Mouse (Mus musculus): ENCODE results near the gene Rfx4. TPM values are rescaled to one million over a fixed set of nuclear protein-coding genes. Genes with fewer than 3 reads are reported as not detected.
A peak's percentile ranks its signal among the peaks of the same experiment; 100 is the strongest.

Gene Rfx4
- polyA plus RNA-seq, 1 experiment from 2014 or later = not detected

GRCm38 (mm10) chr10:84774573-84774972, 18.7 kb downstream of the Rfx4 start:
- no peak for TF ChIP-seq CTCF (IDR thresholded peaks at IDR 0.05; ENCODE audit: low read depth)
- TF ChIP-seq EP300 (optimal IDR thresholded peaks at IDR 0.05) = no peak
- Histone ChIP-seq H3K36me3 (ENCODE audit: control insufficient read depth, insufficient read depth, low read length) (no peaks in the 10 kb centered on the region), H3K4me3 (ENCODE audit: low read depth, low read length) (no peak overlapping the region), H3K27ac (replicated peaks) (no peak overlapping the region), H3K9ac (ENCODE audit: low read length) (no peak overlapping the region), H3K4me1 (replicated peaks; ENCODE audit: control insufficient read depth, insufficient read depth) (no peaks in the 10 kb centered on the region), H3K4me2 (replicated peaks; ENCODE audit: low read depth) (no peak overlapping the region), H3K27me3 (ENCODE audit: control insufficient read depth, insufficient read depth, low read length) (no peaks in the 10 kb centered on the region), H3K9me3 (ENCODE audit: control insufficient read depth, low read length) (no peaks in the 10 kb centered on the region)
- ATAC-seq (ENCODE audit: low FRiP score, low TSS enrichment) (no peak), DNase-seq (ENCODE audit: low spot score) (peak; percentile 21)
- 68% methylated on average over 12 of the region's 12 CpGs for WGBS

- H3K9ac ChIP-seq (ENCODE audit: low read length) = no peak overlapping the region
- ATAC-seq (ENCODE audit: low FRiP score, low TSS enrichment) = no peak
- TF ChIP-seq CTCF (IDR thresholded peaks at IDR 0.05; ENCODE audit: low read depth) (no peak), EP300 (optimal IDR thresholded peaks at IDR 0.05) (no peak)
- no peak for DNase-seq (ENCODE audit: low spot score)
- 57% methylated on average over 5 of the region's 5 CpGs for WGBS
- no peak overlapping the region for H3K27ac ChIP-seq (replicated peaks)
- H3K4me2 ChIP-seq (replicated peaks; ENCODE audit: low read depth) = no peak overlapping the region
- no peaks in the 10 kb centered on the region for H3K27me3 ChIP-seq (ENCODE audit: control insufficient read depth, insufficient read depth, low read length)
- no peaks in the 10 kb centered on the region for H3K36me3 ChIP-seq (ENCODE audit: control insufficient read depth, insufficient read depth, low read length)
- no peaks in the 10 kb centered on the region for H3K9me3 ChIP-seq (ENCODE audit: control insufficient read depth, low read length)
- H3K4me1 ChIP-seq (replicated peaks; ENCODE audit: control insufficient read depth, insufficient read depth) = no peaks in the 10 kb centered on the region
- H3K4me3 ChIP-seq (ENCODE audit: low read depth, low read length) = no peak overlapping the region
These were observed 21.2 kb downstream of the Rfx4 start for GRCm38 (mm10) chr10:84777109-84777508.

GRCm38 (mm10) chr10:84777974-84778373, 22.1 kb downstream of the Rfx4 start:
- ATAC-seq (ENCODE audit: low FRiP score, low TSS enrichment) (no peak), DNase-seq (ENCODE audit: low spot score) (no peak)
- H3K27me3 ChIP-seq (ENCODE audit: control insufficient read depth, insufficient read depth, low read length) = no peaks in the 10 kb centered on the region
- H3K36me3 ChIP-seq (ENCODE audit: control insufficient read depth, insufficient read depth, low read length) = no peaks in the 10 kb centered on the region
- no peak for TF ChIP-seq CTCF (IDR thresholded peaks at IDR 0.05; ENCODE audit: low read depth)
- no peak for TF ChIP-seq EP300 (optimal IDR thresholded peaks at IDR 0.05)
- WGBS = 59% methylated on average over 7 of the region's 7 CpGs
- no peak overlapping the region for H3K4me3 ChIP-seq (ENCODE audit: low read depth, low read length)
- no peak overlapping the region for H3K27ac ChIP-seq (replicated peaks)
- H3K4me2 ChIP-seq (replicated peaks; ENCODE audit: low read depth) = no peak overlapping the region
- H3K9ac ChIP-seq (ENCODE audit: low read length) = no peak overlapping the region
- H3K9me3 ChIP-seq (ENCODE audit: control insufficient read depth, low read length) = no peaks in the 10 kb centered on the region
- no peaks in the 10 kb centered on the region for H3K4me1 ChIP-seq (replicated peaks; ENCODE audit: control insufficient read depth, insufficient read depth)

GRCm38 (mm10) chr10:84780828-84781227, 25.0 kb downstream of the Rfx4 start:
- no peak overlapping the region for H3K4me2 ChIP-seq (replicated peaks; ENCODE audit: low read depth)
- no peak overlapping the region for H3K9ac ChIP-seq (ENCODE audit: low read length)
- ATAC-seq (ENCODE audit: low FRiP score, low TSS enrichment) = no peak
- H3K36me3 ChIP-seq (ENCODE audit: control insufficient read depth, insufficient read depth, low read length) = no peaks in the 10 kb centered on the region
- no peak overlapping the region for H3K4me3 ChIP-seq (ENCODE audit: low read depth, low read length)
- no peaks in the 10 kb centered on the region for H3K9me3 ChIP-seq (ENCODE audit: control insufficient read depth, low read length)
- 74% methylated on average over 4 of the region's 4 CpGs for WGBS
- no peaks in the 10 kb centered on the region for H3K4me1 ChIP-seq (replicated peaks; ENCODE audit: control insufficient read depth, insufficient read depth)
- H3K27ac ChIP-seq (replicated peaks) = no peak overlapping the region
- TF ChIP-seq EP300 (optimal IDR thresholded peaks at IDR 0.05) (no peak), CTCF (IDR thresholded peaks at IDR 0.05; ENCODE audit: low read depth) (no peak)
- H3K27me3 ChIP-seq (ENCODE audit: control insufficient read depth, insufficient read depth, low read length) = no peaks in the 10 kb centered on the region
- no peak for DNase-seq (ENCODE audit: low spot score)

GRCm38 (mm10) chr10:84785339-84785738, 29.5 kb downstream of the Rfx4 start:
- Histone ChIP-seq H3K27ac (replicated peaks) (no peak overlapping the region), H3K9ac (ENCODE audit: low read length) (no peak overlapping the region), H3K36me3 (ENCODE audit: control insufficient read depth, insufficient read depth, low read length) (no peaks in the 10 kb centered on the region), H3K4me2 (replicated peaks; ENCODE audit: low read depth) (no peak overlapping the region), H3K4me3 (ENCODE audit: low read depth, low read length) (no peak overlapping the region), H3K4me1 (replicated peaks; ENCODE audit: control insufficient read depth, insufficient read depth) (no peaks in the 10 kb centered on the region), H3K9me3 (ENCODE audit: control insufficient read depth, low read length) (no peaks in the 10 kb centered on the region), H3K27me3 (ENCODE audit: control insufficient read depth, insufficient read depth, low read length) (no peaks in the 10 kb centered on the region)
- no peak for DNase-seq (ENCODE audit: low spot score)
- TF ChIP-seq EP300 (optimal IDR thresholded peaks at IDR 0.05) (no peak), CTCF (IDR thresholded peaks at IDR 0.05; ENCODE audit: low read depth) (no peak)
- ATAC-seq (ENCODE audit: low FRiP score, low TSS enrichment) = no peak
- 36% methylated on average over 4 of the region's 4 CpGs for WGBS

GRCm38 (mm10) chr10:84790323-84790722, 34.5 kb downstream of the Rfx4 start:
- TF ChIP-seq CTCF (IDR thresholded peaks at IDR 0.05; ENCODE audit: low read depth) (no peak), EP300 (optimal IDR thresholded peaks at IDR 0.05) (no peak)
- Histone ChIP-seq H3K27ac (replicated peaks) (no peak overlapping the region), H3K27me3 (ENCODE audit: control insufficient read depth, insufficient read depth, low read length) (no peaks in the 10 kb centered on the region), H3K4me1 (replicated peaks; ENCODE audit: control insufficient read depth, insufficient read depth) (no peaks in the 10 kb centered on the region), H3K9ac (ENCODE audit: low read length) (no peak overlapping the region), H3K36me3 (ENCODE audit: control insufficient read depth, insufficient read depth, low read length) (no peaks in the 10 kb centered on the region), H3K4me2 (replicated peaks; ENCODE audit: low read depth) (no peak overlapping the region), H3K9me3 (ENCODE audit: control insufficient read depth, low read length) (no peaks in the 10 kb centered on the region), H3K4me3 (ENCODE audit: low read depth, low read length) (no peak overlapping the region)
- ATAC-seq (ENCODE audit: low FRiP score, low TSS enrichment) = no peak
- WGBS = 89% methylated on average over 8 of the region's 8 CpGs
- DNase-seq (ENCODE audit: low spot score) = no peak
